Mouse (Mus musculus): ENCODE data around the gene Asic2.

DNA sequence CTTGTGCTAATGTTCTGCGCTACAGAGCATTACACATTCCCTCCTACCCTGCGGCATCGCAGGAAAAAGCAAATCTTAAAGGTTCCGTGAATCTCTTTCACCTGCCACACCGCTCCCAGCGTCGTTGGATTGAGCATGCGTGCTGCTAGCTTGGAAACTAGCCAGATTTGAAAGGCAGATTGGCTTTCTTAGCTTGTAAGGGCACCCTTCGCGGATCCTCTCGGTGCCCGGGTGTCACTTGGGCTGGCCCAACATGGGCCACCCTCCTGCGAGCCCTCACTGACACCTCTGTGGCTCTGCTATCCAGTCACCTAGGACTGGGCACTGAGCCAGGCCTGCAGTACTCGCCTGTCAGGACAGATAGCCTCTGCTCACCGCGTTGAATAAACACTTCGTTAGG lies 380.3 kb downstream of the Asic2 start:
- TF ChIP-seq CTCF (IDR thresholded peaks at IDR 0.05; ENCODE audit: low read depth, low read length) (no peak), POLR2A (IDR thresholded peaks at IDR 0.05; ENCODE audit: extremely low read depth, insufficient read depth, low read length) (no peak)

Data from liver, adult 2 months (tissue).